Mouse (Mus musculus) E14TG2a.4 (cell line): ENCODE data around the gene Leap2.

Experiments
- CTCF ChIP-seq: conservative IDR thresholded peaks from 2 replicates; pipeline ENCODE4 v1.5.1; 2014; ENCODE audit warnings: low read length
- POU5F1 ChIP-seq: IDR thresholded peaks from 2 replicates; pipeline ENCODE4 v1.6.1; 2014; ENCODE audit warnings: low read length, borderline replicate concordance

DNA sequence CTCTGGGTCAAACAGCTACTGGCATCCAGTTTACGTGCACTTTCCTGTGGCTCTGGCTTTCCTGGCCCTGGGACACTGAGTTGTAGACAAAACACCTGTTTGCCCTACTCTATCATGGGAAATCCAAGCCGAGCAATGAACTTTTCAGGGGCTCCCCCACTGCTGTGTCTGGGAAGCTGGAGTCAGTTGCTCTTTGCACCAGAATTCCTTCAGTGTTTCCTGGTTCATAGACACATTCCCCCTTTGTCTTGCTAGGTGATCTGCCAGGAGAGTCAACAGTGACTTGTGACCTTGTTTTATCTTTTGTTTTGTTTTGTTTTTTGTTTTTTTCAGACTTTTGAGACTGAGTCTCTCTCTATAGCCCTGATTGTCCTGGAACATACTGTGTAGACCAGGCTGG, 28.4 kb upstream of the Leap2 start:
- no peak for TF ChIP-seq CTCF
- no peak for TF ChIP-seq POU5F1
